Mouse (Mus musculus) forebrain, embryonic 16.5 days (tissue): ENCODE data around the gene Mettl26. TPM values are rescaled to one million over a fixed set of nuclear protein-coding genes. Genes with fewer than 3 reads are reported as not detected.

ENCODE experiments used
- ATAC-seq: fragments of 200-750 bp; cut with Nextera tagmentation; 2 replicates; pipeline ENCODE4 v1.8.0; 2017; ENCODE audit warnings: mild to moderate bottlenecking, moderate library complexity
- H3K27ac ChIP-seq: fragments of 300-500 bp; sonication (generic); 2 replicates; pipeline ENCODE4 v1.5.1; 2014; ENCODE audit warnings: low read length, control low read depth
- H3K27me3 ChIP-seq: fragments of 300-500 bp; sonication (generic); replicated peaks from 2 replicates; pipeline ENCODE4 v1.6.1; 2014; ENCODE audit warnings: low read length; ENCODE audit not compliant: control insufficient read depth, insufficient read depth
- H3K36me3 ChIP-seq: fragments of 300-500 bp; sonication (generic); 2 replicates; pipeline ENCODE4 v1.6.1; 2014; ENCODE audit not compliant: control insufficient read depth, insufficient read depth
- H3K4me1 ChIP-seq: fragments of 300-500 bp; sonication (generic); replicated peaks from 2 replicates; pipeline ENCODE4 v1.6.1; 2014; ENCODE audit warnings: low read length; ENCODE audit not compliant: control insufficient read depth, insufficient read depth
- H3K4me2 ChIP-seq: fragments of 300-500 bp; sonication (generic); 2 replicates; pipeline ENCODE4 v1.6.1; 2014; ENCODE audit warnings: mild to moderate bottlenecking, low read length, control low read depth
- H3K4me3 ChIP-seq: fragments of 300-500 bp; sonication (generic); replicated peaks from 2 replicates; pipeline ENCODE4 v1.5.1; 2014; ENCODE audit warnings: mild to moderate bottlenecking, low read length, control low read depth
- H3K9ac ChIP-seq: fragments of 300-500 bp; sonication (generic); replicated peaks from 2 replicates; pipeline ENCODE4 v1.6.1; 2014; ENCODE audit warnings: low read depth, low read length, control low read depth
- H3K9me3 ChIP-seq: fragments of 300-500 bp; sonication (generic); 2 replicates; pipeline ENCODE4 v1.6.1; 2016; ENCODE audit warnings: low read length; ENCODE audit not compliant: control insufficient read depth
- WGBS: fragments of 180-500 bp; shearing (Covaris S2); extraction: QIAGEN DNeasy Blood & Tissue Kit; methylation state at CpG from one replicate; pipeline ENCODE4 v1.1.7; 2014; 5-methylcytosine and 5-hydroxymethylcytosine counted together
- polyA plus RNA-seq: library from polyadenylated mRNA; unstranded; fragments of >200 nt; fragmentation: Nextera tagmentation; extraction: Ambion mirVana; gene quantifications from 2 replicates; pipeline ENCODE4 v1.2.1, GENCODE M21; 2015

Gene Mettl26
- polyA plus RNA-seq, 1 experiment from 2014 or later, result 59.7 TPM

- Histone ChIP-seq H3K9ac (peak overlapping the region; percentile 73), H3K9me3 (no peaks in the 10 kb centered on the region), H3K4me3 (peak overlapping the region; percentile 71), H3K4me2 (peak overlapping the region; percentile 90), H3K36me3 (no peaks in the 10 kb centered on the region), H3K27me3 (no peaks in the 10 kb centered on the region), H3K4me1 (peaks cover 24% of the 10 kb centered on the region), H3K27ac (peak overlapping the region; percentile 89; the same call in 1 of the 2 replicates)
- no peak for ATAC-seq
- WGBS, result 87% methylated on average over 11 of the region's 11 CpGs
Measured at GRCm38 (mm10) chr17:25873405-25874147, 1.3 kb upstream of the Mettl26 start.

DNA sequence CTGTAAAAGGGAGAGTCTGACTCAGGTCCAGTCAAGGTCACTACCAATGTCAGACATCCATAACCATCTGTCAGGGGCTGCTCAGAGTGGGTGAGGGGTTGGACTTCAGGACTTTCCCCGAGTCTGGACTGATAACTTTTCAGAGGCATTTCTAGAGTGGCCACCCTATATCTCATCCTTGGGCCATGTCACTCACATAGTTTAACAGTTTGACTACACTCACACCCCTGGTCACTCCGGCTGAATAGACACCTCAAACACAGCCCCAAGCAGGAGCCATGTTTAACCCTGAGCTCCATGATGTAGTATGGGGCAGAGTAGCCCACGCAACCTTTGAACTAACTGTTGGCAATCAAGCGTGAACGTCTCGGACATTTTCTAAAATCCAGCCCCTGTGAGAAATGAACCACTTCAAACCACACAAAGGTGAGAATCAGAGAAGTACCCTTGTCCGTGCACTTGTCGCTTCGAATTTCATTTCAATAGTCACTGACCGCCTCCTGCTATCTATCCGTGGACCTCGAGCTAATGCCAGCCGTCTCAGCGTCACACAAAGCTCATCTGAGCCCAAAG, 640 bp upstream of the Mettl26 start:
- no peak for ATAC-seq

GRCm38 (mm10) chr17:25875171-25876136, 580 bp downstream of the Mettl26 start:
- peak overlapping the region; percentile 90 for H3K4me2 ChIP-seq
- peak; percentile 95 for ATAC-seq
- peak overlapping the region; percentile 89 for H3K27ac ChIP-seq
- 1% methylated on average over 59 of the region's 59 CpGs for WGBS
- no peaks in the 10 kb centered on the region for H3K36me3 ChIP-seq
- H3K4me1 ChIP-seq, result peaks cover 22% of the 10 kb centered on the region
- peak overlapping the region; percentile 71 for H3K4me3 ChIP-seq
- H3K9me3 ChIP-seq, result no peaks in the 10 kb centered on the region
- peak overlapping the region; percentile 81 for H3K9ac ChIP-seq
- H3K27me3 ChIP-seq, result no peaks in the 10 kb centered on the region

More for the DNA sequence above, 640 bp upstream of the Mettl26 start:
- peak overlapping the region; percentile 89 for H3K27ac ChIP-seq
- no peaks in the 10 kb centered on the region for H3K27me3 ChIP-seq
- H3K9ac ChIP-seq, result peak overlapping the region; percentile 73
- H3K4me2 ChIP-seq, result peak overlapping the region; percentile 90
- peak overlapping the region; percentile 71 for H3K4me3 ChIP-seq
- no peaks in the 10 kb centered on the region for H3K36me3 ChIP-seq
- no peaks in the 10 kb centered on the region for H3K9me3 ChIP-seq
- H3K4me1 ChIP-seq, result peaks cover 22% of the 10 kb centered on the region
- 5% methylated on average over 14 of the region's 14 CpGs for WGBS

- Histone ChIP-seq H3K9ac (peak overlapping the region; percentile 81), H3K27ac (no peak overlapping the region; the same call in 1 of the 2 replicates), H3K4me1 (peaks cover 22% of the 10 kb centered on the region), H3K4me3 (peak overlapping the region; percentile 71), H3K27me3 (no peaks in the 10 kb centered on the region), H3K4me2 (peak overlapping the region; percentile 90), H3K36me3 (no peaks in the 10 kb centered on the region), H3K9me3 (no peaks in the 10 kb centered on the region)
- ATAC-seq, result no peak
- 62% methylated on average over 10 of the region's 10 CpGs for WGBS
Measured at GRCm38 (mm10) chr17:25876347-25876915, 1.6 kb downstream of the Mettl26 start.

DNA sequence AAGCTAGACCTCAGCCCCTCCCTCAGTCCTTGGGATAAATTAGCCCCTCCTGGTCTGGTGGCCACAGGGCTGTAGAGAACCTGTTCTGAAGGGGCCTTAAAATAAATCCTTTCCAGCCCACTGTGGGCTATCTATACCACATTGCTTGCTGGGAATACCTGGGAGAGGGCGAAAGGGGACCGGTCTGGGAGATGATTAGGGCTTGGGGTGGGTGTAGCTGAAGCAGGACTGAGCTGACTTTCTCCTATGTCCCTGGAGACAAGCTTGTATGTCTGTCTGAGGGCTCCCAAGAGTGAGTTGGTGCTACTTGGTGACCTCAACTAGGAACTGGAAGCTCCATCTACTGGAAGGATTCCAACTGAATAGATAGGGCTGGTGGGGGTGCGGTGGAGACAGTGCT, 2.2 kb downstream of the Mettl26 start:
- no peak overlapping the region for H3K9ac ChIP-seq
- H3K27me3 ChIP-seq, result no peaks in the 10 kb centered on the region
- ATAC-seq, result no peak
- H3K36me3 ChIP-seq, result peaks cover 3% of the 10 kb centered on the region; the same call in 1 of the 2 replicates
- no peak overlapping the region for H3K27ac ChIP-seq
- H3K4me3 ChIP-seq, result no peak overlapping the region
- no peaks in the 10 kb centered on the region for H3K9me3 ChIP-seq
- 100% methylated on average over 3 of the region's 3 CpGs for WGBS
- H3K4me1 ChIP-seq, result peaks cover 22% of the 10 kb centered on the region
- H3K4me2 ChIP-seq, result no peak overlapping the region

DNA sequence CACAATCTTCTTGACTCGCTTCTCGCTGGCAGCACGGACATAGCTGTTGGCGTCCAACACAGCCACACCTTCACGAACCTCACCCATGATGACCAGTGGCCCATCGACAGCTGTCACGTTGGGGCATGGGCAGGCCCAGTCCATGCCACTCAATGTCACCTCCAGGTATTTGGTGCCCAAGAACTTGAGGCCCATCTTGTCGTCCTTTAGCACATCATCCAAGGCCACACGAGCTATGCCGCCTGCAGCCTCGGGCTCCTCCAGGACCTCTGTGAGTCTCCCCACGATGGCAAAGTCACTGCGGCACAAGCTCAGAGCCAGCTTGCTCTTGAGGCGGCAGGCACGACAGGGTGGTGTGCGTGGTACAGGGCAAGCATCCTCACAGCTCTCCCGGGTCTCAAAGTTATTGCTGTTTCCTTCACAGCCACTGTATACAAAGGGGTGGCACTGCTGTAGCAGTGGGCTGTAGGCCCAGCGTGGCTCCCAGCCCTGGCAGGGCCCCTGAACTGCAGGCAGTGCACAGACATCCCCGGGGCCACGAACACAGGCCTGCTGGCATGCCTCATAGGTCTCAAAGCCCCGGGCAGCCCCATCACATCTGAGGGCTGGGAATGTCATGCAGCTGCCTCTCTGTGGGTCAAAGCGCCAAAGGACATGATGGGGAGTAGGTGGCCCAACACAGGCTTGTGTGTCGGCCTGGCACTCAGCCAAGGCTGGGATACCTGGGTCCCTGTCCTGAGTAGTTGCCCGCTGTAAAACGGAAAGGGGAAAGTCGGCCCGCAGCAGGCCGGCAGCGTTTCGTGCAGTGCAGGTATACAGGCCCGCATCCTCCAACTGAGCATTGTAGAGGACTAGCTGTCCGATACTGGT, 3.1 kb downstream of the Mettl26 start:
- peaks cover 7% of the 10 kb centered on the region; the same call in 1 of the 2 replicates for H3K36me3 ChIP-seq
- no peak overlapping the region for H3K27ac ChIP-seq
- H3K4me2 ChIP-seq, result no peak overlapping the region
- no peaks in the 10 kb centered on the region for H3K9me3 ChIP-seq
- no peak for ATAC-seq
- H3K4me1 ChIP-seq, result peaks cover 22% of the 10 kb centered on the region
- no peak overlapping the region for H3K4me3 ChIP-seq
- no peaks in the 10 kb centered on the region for H3K27me3 ChIP-seq
- WGBS, result 92% methylated on average over 32 of the region's 32 CpGs
- H3K9ac ChIP-seq, result no peak overlapping the region

- H3K4me2 ChIP-seq, result no peak overlapping the region
- 92% methylated on average over 19 of the region's 19 CpGs for WGBS
- peaks cover 7% of the 10 kb centered on the region; the same call in 1 of the 2 replicates for H3K36me3 ChIP-seq
- H3K9me3 ChIP-seq, result no peaks in the 10 kb centered on the region
- no peaks in the 10 kb centered on the region for H3K27me3 ChIP-seq
- H3K9ac ChIP-seq, result no peak overlapping the region
- ATAC-seq, result no peak
- H3K4me1 ChIP-seq, result peaks cover 22% of the 10 kb centered on the region
- no peak overlapping the region for H3K27ac ChIP-seq
- no peak overlapping the region for H3K4me3 ChIP-seq
Measured at GRCm38 (mm10) chr17:25878611-25879180, 3.8 kb downstream of the Mettl26 start.

GRCm38 (mm10) chr17:25879261-25879660, 4.4 kb downstream of the Mettl26 start:
- no peak for ATAC-seq
- WGBS, result 49% methylated on average over 4 of the region's 4 CpGs
- Histone ChIP-seq H3K4me2 (no peak overlapping the region), H3K9ac (no peak overlapping the region), H3K9me3 (no peaks in the 10 kb centered on the region), H3K36me3 (peaks cover 7% of the 10 kb centered on the region; the same call in 1 of the 2 replicates), H3K4me1 (peaks cover 16% of the 10 kb centered on the region), H3K27me3 (no peaks in the 10 kb centered on the region), H3K27ac (no peak overlapping the region), H3K4me3 (no peak overlapping the region)
